Mouse (Mus musculus) thymus, adult 2 months (tissue): ENCODE measurements around the gene Olfr541. TPM values are rescaled to one million over a fixed set of nuclear protein-coding genes. Genes with fewer than 3 reads are reported as not detected.

Source experiments
- DNase-seq: peaks from one replicate; pipeline ENCODE4 v3.0.0; 2021
- H3K27ac ChIP-seq: fragments of 200-500 bp; 2 replicates; pipeline ENCODE4 v1.5.1; 2012; ENCODE audit warnings: low read length, control low read depth; ENCODE audit not compliant: control insufficient read depth, insufficient read depth
- H3K27me3 ChIP-seq: fragments of 200-500 bp; 2 replicates; pipeline ENCODE4 v1.6.1; 2012; ENCODE audit warnings: mild to moderate bottlenecking, low read length, moderate library complexity, mixed read lengths; ENCODE audit not compliant: control insufficient read depth, insufficient read depth
- H3K36me3 ChIP-seq: fragments of 200-500 bp; 2 replicates; pipeline ENCODE4 v1.6.1; 2012; ENCODE audit warnings: mild to moderate bottlenecking, low read length, moderate library complexity; ENCODE audit not compliant: control insufficient read depth, insufficient read depth
- H3K4me1 ChIP-seq: fragments of 200-500 bp; replicated peaks from 2 replicates; pipeline ENCODE4 v1.6.1; 2012; ENCODE audit warnings: low read length; ENCODE audit not compliant: control insufficient read depth, insufficient read depth
- H3K4me3 ChIP-seq: fragments of 200-500 bp; 2 replicates; pipeline ENCODE4 v1.5.1; 2012; ENCODE audit warnings: mild to moderate bottlenecking, low read length, control low read depth, moderate library complexity; ENCODE audit not compliant: control insufficient read depth, insufficient read depth
- CTCF ChIP-seq: fragments of 200-500 bp; IDR thresholded peaks from 2 replicates; pipeline ENCODE4 v1.5.1; 2012; ENCODE audit warnings: mild to moderate bottlenecking, control low read depth, low read length, moderate library complexity, borderline replicate concordance; ENCODE audit not compliant: control insufficient read depth, poor library complexity, insufficient read depth; ENCODE audit errors: extremely low read depth
- POLR2A ChIP-seq: fragments of 200-500 bp; IDR thresholded peaks from 2 replicates; pipeline ENCODE4 v1.6.1; 2012; ENCODE audit warnings: mild to moderate bottlenecking, low read length, control low read depth, moderate library complexity; ENCODE audit not compliant: control insufficient read depth, poor library complexity, insufficient read depth; ENCODE audit errors: extremely low read depth
- WGBS: fragments of 180-500 bp; shearing (Covaris S2); methylation state at CpG from one replicate; pipeline ENCODE4 v1.1.7; 2018; 5-methylcytosine and 5-hydroxymethylcytosine counted together
- polyA plus RNA-seq: library from polyadenylated mRNA; depleted of rRNA; stranded (reverse); fragments of >200 nt; gene quantifications from 2 replicates; pipeline ENCODE4 v1.2.3, GENCODE M21; 2012; rRNA removed

Gene Olfr541
- polyA plus RNA-seq, 1 experiment: not detected

DNA sequence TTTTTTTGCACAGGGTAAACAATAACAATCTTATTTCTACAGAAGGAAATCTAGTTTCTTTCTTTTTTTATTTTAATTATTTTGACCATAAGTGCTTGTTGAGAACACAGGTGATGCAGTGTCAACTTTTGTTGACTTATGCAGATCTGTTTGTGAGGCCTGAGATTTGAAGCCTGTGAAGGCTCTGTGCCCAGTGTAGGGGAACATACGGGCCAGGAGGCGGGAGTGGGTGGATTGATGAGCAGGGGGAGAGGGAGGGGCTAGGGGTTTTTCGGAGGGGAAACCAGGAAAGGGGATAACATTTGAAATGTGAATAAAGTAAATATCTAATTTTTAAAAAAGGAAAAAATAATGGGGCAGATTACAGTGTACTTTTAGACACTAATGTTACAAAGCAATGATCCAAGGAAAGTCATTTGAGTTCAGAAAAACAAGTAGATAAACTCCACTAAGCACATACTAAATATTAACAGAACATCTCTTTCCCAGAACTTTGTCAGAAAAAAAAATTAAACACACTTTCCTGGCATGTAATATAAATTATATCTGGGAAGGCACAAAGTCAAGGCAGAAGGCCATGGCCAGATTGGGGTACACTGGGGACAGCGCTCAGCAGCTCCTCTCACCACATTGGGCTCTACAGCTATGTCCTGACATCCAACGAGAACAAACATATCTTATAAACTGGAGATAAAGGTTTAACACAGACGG lies 51.2 kb downstream of the Olfr541 start:
- Histone ChIP-seq H3K4me3 (no peak overlapping the region), H3K4me1 (no peaks in the 10 kb centered on the region), H3K27ac (no peak overlapping the region), H3K27me3 (no peaks in the 10 kb centered on the region), H3K36me3 (no peaks in the 10 kb centered on the region)
- TF ChIP-seq CTCF: no peak
- TF ChIP-seq POLR2A: no peak
- no peak for DNase-seq
- 92% methylated on average over 6 of the region's 6 CpGs for WGBS

DNA sequence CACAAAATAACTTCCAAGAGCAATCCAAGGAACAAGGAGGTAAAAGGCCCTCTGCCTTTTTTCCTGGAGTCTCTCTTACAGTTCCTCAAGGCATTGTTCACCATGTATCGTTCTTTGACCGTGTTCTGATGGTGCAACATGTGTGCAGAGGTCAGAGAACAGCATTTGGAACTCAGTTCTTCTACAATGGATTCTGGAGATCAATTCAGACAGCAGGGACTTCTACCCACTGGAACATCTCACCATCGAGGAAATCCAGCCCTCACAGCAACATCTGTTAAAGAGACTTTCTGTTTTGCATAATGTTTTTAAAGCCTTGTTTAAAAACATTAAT lies 51.7 kb downstream of the Olfr541 start:
- Histone ChIP-seq H3K27me3 (no peaks in the 10 kb centered on the region), H3K36me3 (no peaks in the 10 kb centered on the region), H3K4me3 (no peak overlapping the region), H3K4me1 (no peaks in the 10 kb centered on the region), H3K27ac (no peak overlapping the region)
- WGBS: 87% methylated on average over 3 of the region's 3 CpGs
- no peak for TF ChIP-seq POLR2A
- TF ChIP-seq CTCF: no peak
- no peak for DNase-seq

GRCm38 (mm10) chr7:140754556-140754955 lies 57.5 kb downstream of the Olfr541 start:
- Histone ChIP-seq H3K36me3 (no peaks in the 10 kb centered on the region), H3K27me3 (no peaks in the 10 kb centered on the region), H3K27ac (no peak overlapping the region), H3K4me1 (no peaks in the 10 kb centered on the region), H3K4me3 (no peak overlapping the region)
- no peak for TF ChIP-seq CTCF
- TF ChIP-seq POLR2A: no peak
- no peak for DNase-seq

Other genes with a start within 250 kb of the Olfr541 start
- not detected in 2 replicates for gene Olfr533, start 233.9 kb upstream of the Olfr541 start, polyA plus RNA-seq
- 0.13 TPM in 1 of 2 replicates, not detected in the other for gene Olfr535, start 213.1 kb upstream of the Olfr541 start, polyA plus RNA-seq
- gene Olfr536, start 189.9 kb upstream of the Olfr541 start, polyA plus RNA-seq: 0.05 TPM in 1 of 2 replicates, not detected in the other
- not detected in 2 replicates for gene Olfr538, start 129.4 kb upstream of the Olfr541 start, polyA plus RNA-seq
- not detected in 2 replicates for gene Olfr46, start 96.0 kb upstream of the Olfr541 start, polyA plus RNA-seq
- gene Olfr61, start 68.3 kb upstream of the Olfr541 start, polyA plus RNA-seq: not detected in 2 replicates
- gene Olfr53, start 50.8 kb upstream of the Olfr541 start, polyA plus RNA-seq: not detected in 2 replicates
- not detected in 2 replicates for gene Olfr539, start 37.3 kb upstream of the Olfr541 start, polyA plus RNA-seq
- not detected in 2 replicates for gene Olfr45, start 15.3 kb upstream of the Olfr541 start, polyA plus RNA-seq
- 11.2 and 12.2 TPM in 2 replicates for gene Cyp2e1, start 66.5 kb downstream of the Olfr541 start, polyA plus RNA-seq
- 0.27 TPM in 1 of 2 replicates, not detected in the other for gene Syce1, start 90.6 kb downstream of the Olfr541 start, polyA plus RNA-seq
- 0.04 and 0.22 TPM in 2 replicates for gene Zfp941, start 124.9 kb downstream of the Olfr541 start, polyA plus RNA-seq
- 12.9 and 15.9 TPM in 2 replicates for gene Urah, start 137.8 kb downstream of the Olfr541 start, polyA plus RNA-seq
- 2.0 and 3.2 TPM in 2 replicates for gene Scgb1c1, start 148.3 kb downstream of the Olfr541 start, polyA plus RNA-seq
- gene Odf3, start 150.5 kb downstream of the Olfr541 start, polyA plus RNA-seq: 0.20 TPM in 1 of 2 replicates, not detected in the other
- gene Gm45785, start 159.1 kb downstream of the Olfr541 start, polyA plus RNA-seq: not detected in 2 replicates
- 175 and 181 TPM in 2 replicates for gene Ric8a, start 159.7 kb downstream of the Olfr541 start, polyA plus RNA-seq
- gene Bet1l, start 160.3 kb downstream of the Olfr541 start, polyA plus RNA-seq: 26.5 and 31.8 TPM in 2 replicates
- gene Psmd13, start 184.7 kb downstream of the Olfr541 start, polyA plus RNA-seq: 99.7 and 100 TPM in 2 replicates
- gene Sirt3, start 185.0 kb downstream of the Olfr541 start, polyA plus RNA-seq: 23.1 and 27.6 TPM in 2 replicates
- 159 and 231 TPM in 2 replicates for gene Cox8b, start 203.2 kb downstream of the Olfr541 start, polyA plus RNA-seq
- gene Nlrp6, start 223.6 kb downstream of the Olfr541 start, polyA plus RNA-seq: 0.32 and 0.71 TPM in 2 replicates
- 60.1 and 68.6 TPM in 2 replicates for gene Pgghg, start 244.1 kb downstream of the Olfr541 start, polyA plus RNA-seq